Mouse (Mus musculus) hindbrain, embryonic 13.5 days (tissue): ENCODE measurements at regions not wholly inside any gene's neighbourhood (a gene's known extent, or its start where the extent isn't known, plus 50 kb on each side); places are given as distances from the start of the nearest gene placed in this dataset.
A peak's percentile ranks its signal among the peaks of the same experiment; 100 is the strongest.

Experiments
- ATAC-seq: fragments of 200-750 bp; cut with Nextera tagmentation; 2 replicates; pipeline ENCODE4 v1.8.0; 2017; ENCODE audit warnings: moderate TSS enrichment; ENCODE audit not compliant: low FRiP score
- H3K27ac ChIP-seq: fragments of 300-500 bp; sonication (generic); 2 replicates; pipeline ENCODE4 v1.5.1; 2015; ENCODE audit warnings: inconsistent platforms, mild to moderate bottlenecking, moderate library complexity
- H3K27me3 ChIP-seq: fragments of 300-500 bp; sonication (generic); 2 replicates; pipeline ENCODE4 v1.6.1; 2015; ENCODE audit warnings: mild to moderate bottlenecking, inconsistent platforms
- H3K36me3 ChIP-seq: fragments of 300-500 bp; sonication (generic); 2 replicates; pipeline ENCODE4 v1.6.1; 2015; ENCODE audit warnings: mild to moderate bottlenecking, inconsistent platforms
- H3K4me1 ChIP-seq: fragments of 300-500 bp; sonication (generic); replicated peaks from 2 replicates; pipeline ENCODE4 v1.6.1; 2015; ENCODE audit warnings: inconsistent platforms
- H3K4me2 ChIP-seq: fragments of 300-500 bp; sonication (generic); 2 replicates; pipeline ENCODE4 v1.6.1; 2015; ENCODE audit warnings: inconsistent platforms, mild to moderate bottlenecking, moderate library complexity
- H3K4me3 ChIP-seq: fragments of 300-500 bp; sonication (generic); 2 replicates; pipeline ENCODE4 v1.5.1; 2015; ENCODE audit warnings: mild to moderate bottlenecking, inconsistent platforms
- H3K9ac ChIP-seq: fragments of 300-500 bp; sonication (generic); 2 replicates; pipeline ENCODE4 v1.6.1; 2015; ENCODE audit warnings: mild to moderate bottlenecking, inconsistent platforms
- H3K9me3 ChIP-seq: fragments of 300-500 bp; sonication (generic); 2 replicates; pipeline ENCODE4 v1.6.1; 2016; ENCODE audit warnings: inconsistent platforms
- WGBS: fragments of 180-500 bp; shearing (Covaris S2); methylation state at CpG from one replicate; pipeline ENCODE4 v1.1.7; 2015; 5-methylcytosine and 5-hydroxymethylcytosine counted together

- H3K36me3 ChIP-seq: no peaks in the 10 kb centered on the region
- H3K9me3 ChIP-seq: no peaks in the 10 kb centered on the region
- H3K9ac ChIP-seq: no peak overlapping the region
- no peak overlapping the region for H3K4me2 ChIP-seq
- no peaks in the 10 kb centered on the region for H3K4me1 ChIP-seq
- no peaks in the 10 kb centered on the region for H3K27me3 ChIP-seq
- 90% methylated on average over 3 of the region's 3 CpGs for WGBS
- no peak overlapping the region for H3K27ac ChIP-seq
- no peak for ATAC-seq
- no peak overlapping the region for H3K4me3 ChIP-seq
Measured at GRCm38 (mm10) chr8:38927426-38927825, 1747.5 kb upstream of the Adam24 start.

GRCm38 (mm10) chr8:38927867-38928266, 1747.0 kb upstream of the Adam24 start:
- 53% methylated on average over 3 of the region's 3 CpGs for WGBS
- no peak overlapping the region for H3K4me3 ChIP-seq
- no peaks in the 10 kb centered on the region for H3K27me3 ChIP-seq
- no peaks in the 10 kb centered on the region for H3K36me3 ChIP-seq
- no peaks in the 10 kb centered on the region for H3K9me3 ChIP-seq
- H3K4me1 ChIP-seq: no peaks in the 10 kb centered on the region
- ATAC-seq: no peak
- no peak overlapping the region for H3K9ac ChIP-seq
- H3K27ac ChIP-seq: peak overlapping the region; percentile 40; the same call in 1 of the 2 replicates
- H3K4me2 ChIP-seq: no peak overlapping the region

- ATAC-seq: peak; percentile 63
- WGBS: 66% methylated on average over 2 of the region's 2 CpGs
Measured at GRCm38 (mm10) chr8:38928340-38928739, 1746.5 kb upstream of the Adam24 start.

More at GRCm38 (mm10) chr8:38928340-38928739, 1746.5 kb upstream of the Adam24 start:
- H3K27me3 ChIP-seq: no peaks in the 10 kb centered on the region
- H3K4me2 ChIP-seq: no peak overlapping the region
- no peak overlapping the region for H3K4me3 ChIP-seq
- H3K36me3 ChIP-seq: no peaks in the 10 kb centered on the region
- H3K9ac ChIP-seq: no peak overlapping the region
- H3K4me1 ChIP-seq: no peaks in the 10 kb centered on the region
- H3K9me3 ChIP-seq: no peaks in the 10 kb centered on the region
- no peak overlapping the region for H3K27ac ChIP-seq
